Mouse (Mus musculus): ENCODE results near the gene Cyp4b1.
"Not testable (repeated sequence)": the region's sequence is repeated elsewhere in the genome, so short reads cannot be mapped to it uniquely, and the experiment has no call there.

DNA sequence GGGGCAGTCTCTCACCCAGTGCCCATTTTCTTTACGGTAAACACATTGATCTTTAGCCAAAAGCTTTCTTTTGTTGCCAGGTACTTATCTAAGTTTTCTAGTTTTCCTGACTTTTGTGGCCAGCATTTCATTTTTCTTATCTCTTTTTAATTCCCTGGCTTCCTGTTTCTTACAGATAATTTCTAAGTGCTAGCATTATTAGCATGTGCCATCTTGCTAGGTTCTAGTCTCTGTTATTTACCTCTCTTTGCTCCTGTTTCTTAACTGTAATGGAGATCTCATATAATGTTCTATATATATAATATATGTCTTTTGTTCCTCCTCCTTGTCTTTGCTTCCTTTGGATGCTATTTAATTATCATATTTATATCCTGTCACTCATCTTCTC lies 9.0 kb upstream of the Cyp4b1 start:
- not testable (repeated sequence) for TF ChIP-seq CTCF, EP300 (IDR thresholded peaks at IDR 0.05)

Data from lung, postnatal 0 days (tissue).